Mouse (Mus musculus): ENCODE measurements around the gene Olfr502. TPM values are rescaled to one million over a fixed set of nuclear protein-coding genes. Genes with fewer than 3 reads are reported as not detected.
"Not testable (repeated sequence)": the region's sequence is repeated elsewhere in the genome, so short reads cannot be mapped to it uniquely, and the experiment has no call there.

Gene Olfr502
- total RNA-seq (2015; ENCODE audit: low replicate concordance) = not detected in 2 replicates
- not detected in 2 replicates for total RNA-seq (2017; ENCODE audit: low replicate concordance)

- no peak for ATAC-seq (replicated peaks; ENCODE audit: low FRiP score, poor library complexity, severe bottlenecking)
Measured at GRCm38 (mm10) chr7:108524965-108525364, at the start of gene Olfr502. Gene Olfr502 (minus strand): TSS chr7:108525065.

GRCm38 (mm10) chr7:108565693-108566092, 40.8 kb upstream of the Olfr502 start, which contains the start of gene Olfr504:
Gene Olfr504 (minus strand): TSS chr7:108565793.
- ATAC-seq (replicated peaks; ENCODE audit: low FRiP score, poor library complexity, severe bottlenecking) = no peak

GRCm38 (mm10) chr7:108544227-108544626, 19.4 kb upstream of the Olfr502 start, which contains the start of gene Olfr503:
Gene Olfr503 (plus strand): TSS chr7:108544527.
- not testable (repeated sequence) for ATAC-seq (replicated peaks; ENCODE audit: low FRiP score, poor library complexity, severe bottlenecking)

- ATAC-seq (replicated peaks; ENCODE audit: low FRiP score, poor library complexity, severe bottlenecking) = no peak
Measured at GRCm38 (mm10) chr7:108542416-108542815, 17.6 kb upstream of the Olfr502 start.

Other genes with a start within 250 kb of the Olfr502 start
- gene Olfr490, start 236.1 kb downstream of the Olfr502 start, total RNA-seq (2015; ENCODE audit: low replicate concordance) = not detected in 2 replicates
- not detected in 2 replicates for gene Olfr490, start 236.1 kb downstream of the Olfr502 start, total RNA-seq (2017; ENCODE audit: low replicate concordance)
- gene Olfr491, start 211.6 kb downstream of the Olfr502 start, total RNA-seq (2015; ENCODE audit: low replicate concordance) = not detected in 2 replicates
- not detected in 2 replicates for gene Olfr491, start 211.6 kb downstream of the Olfr502 start, total RNA-seq (2017; ENCODE audit: low replicate concordance)
- not detected in 2 replicates for gene Olfr492, start 201.4 kb downstream of the Olfr502 start, total RNA-seq (2015; ENCODE audit: low replicate concordance)
- not detected in 2 replicates for gene Olfr492, start 201.4 kb downstream of the Olfr502 start, total RNA-seq (2017; ENCODE audit: low replicate concordance)
- not detected in 2 replicates for gene Olfr493, start 178.1 kb downstream of the Olfr502 start, total RNA-seq (2015; ENCODE audit: low replicate concordance)
- not detected in 2 replicates for gene Olfr493, start 178.1 kb downstream of the Olfr502 start, total RNA-seq (2017; ENCODE audit: low replicate concordance)
- gene Olfr494, start 159.7 kb downstream of the Olfr502 start, total RNA-seq (2015; ENCODE audit: low replicate concordance) = not detected in 2 replicates
- gene Olfr494, start 159.7 kb downstream of the Olfr502 start, total RNA-seq (2017; ENCODE audit: low replicate concordance) = not detected in 2 replicates
- not detected in 2 replicates for gene Olfr495, start 131.9 kb downstream of the Olfr502 start, total RNA-seq (2015; ENCODE audit: low replicate concordance)
- not detected in 2 replicates for gene Olfr495, start 131.9 kb downstream of the Olfr502 start, total RNA-seq (2017; ENCODE audit: low replicate concordance)
- not detected in 2 replicates for gene Olfr497, start 104.6 kb downstream of the Olfr502 start, total RNA-seq (2015; ENCODE audit: low replicate concordance)
- gene Olfr497, start 104.6 kb downstream of the Olfr502 start, total RNA-seq (2017; ENCODE audit: low replicate concordance) = not detected in 2 replicates
- gene Olfr498, start 59.7 kb downstream of the Olfr502 start, total RNA-seq (2015; ENCODE audit: low replicate concordance) = not detected in 2 replicates
- 0.13 TPM in 1 of 2 replicates, not detected in the other for gene Olfr498, start 59.7 kb downstream of the Olfr502 start, total RNA-seq (2017; ENCODE audit: low replicate concordance)
- not detected in 2 replicates for gene Olfr503, start 19.5 kb upstream of the Olfr502 start, total RNA-seq (2015; ENCODE audit: low replicate concordance)
- gene Olfr503, start 19.5 kb upstream of the Olfr502 start, total RNA-seq (2017; ENCODE audit: low replicate concordance) = not detected in 2 replicates
- not detected in 2 replicates for gene Olfr504, start 40.7 kb upstream of the Olfr502 start, total RNA-seq (2015; ENCODE audit: low replicate concordance)
- gene Olfr504, start 40.7 kb upstream of the Olfr502 start, total RNA-seq (2017; ENCODE audit: low replicate concordance) = not detected in 2 replicates
- gene Olfr506, start 85.7 kb upstream of the Olfr502 start, total RNA-seq (2015; ENCODE audit: low replicate concordance) = not detected in 2 replicates
- not detected in 2 replicates for gene Olfr506, start 85.7 kb upstream of the Olfr502 start, total RNA-seq (2017; ENCODE audit: low replicate concordance)
- not detected in 2 replicates for gene Olfr507, start 96.7 kb upstream of the Olfr502 start, total RNA-seq (2015; ENCODE audit: low replicate concordance)
- not detected in 2 replicates for gene Olfr507, start 96.7 kb upstream of the Olfr502 start, total RNA-seq (2017; ENCODE audit: low replicate concordance)
- not detected in 2 replicates for gene Olfr508, start 104.9 kb upstream of the Olfr502 start, total RNA-seq (2015; ENCODE audit: low replicate concordance)
- gene Olfr508, start 104.9 kb upstream of the Olfr502 start, total RNA-seq (2017; ENCODE audit: low replicate concordance) = not detected in 2 replicates
- not detected in 2 replicates for gene Olfr509, start 126.8 kb upstream of the Olfr502 start, total RNA-seq (2015; ENCODE audit: low replicate concordance)
- gene Olfr509, start 126.8 kb upstream of the Olfr502 start, total RNA-seq (2017; ENCODE audit: low replicate concordance) = not detected in 2 replicates
- not detected in 2 replicates for gene Olfr510, start 141.4 kb upstream of the Olfr502 start, total RNA-seq (2015; ENCODE audit: low replicate concordance)
- not detected in 2 replicates for gene Olfr510, start 141.4 kb upstream of the Olfr502 start, total RNA-seq (2017; ENCODE audit: low replicate concordance)
- gene Olfr512, start 188.3 kb upstream of the Olfr502 start, total RNA-seq (2015; ENCODE audit: low replicate concordance) = not detected in 2 replicates
- not detected in 2 replicates for gene Olfr512, start 188.3 kb upstream of the Olfr502 start, total RNA-seq (2017; ENCODE audit: low replicate concordance)
- not detected in 2 replicates for gene Olfr513, start 225.9 kb upstream of the Olfr502 start, total RNA-seq (2015; ENCODE audit: low replicate concordance)
- gene Olfr513, start 225.9 kb upstream of the Olfr502 start, total RNA-seq (2017; ENCODE audit: low replicate concordance) = not detected in 2 replicates